Mouse (Mus musculus) kidney, adult 18-20 months (tissue): ENCODE measurements around the gene Vps13d.
"Not testable (repeated sequence)": the region's sequence is repeated elsewhere in the genome, so short reads cannot be mapped to it uniquely, and the experiment has no call there.

Experiments
- DNase-seq: peaks from one replicate; pipeline ENCODE4 v3.0.0; 2021

The Vps13d gene

GRCm38 (mm10) chr4:145210564-145210963 lies 15.8 kb upstream of the Vps13d start:
- no peak for DNase-seq

- no peak for DNase-seq
Measured at GRCm38 (mm10) chr4:145209690-145210088, 14.9 kb upstream of the Vps13d start.

- DNase-seq, result no peak
Measured at GRCm38 (mm10) chr4:145209076-145209689, 14.4 kb upstream of the Vps13d start.

GRCm38 (mm10) chr4:145207718-145208371 lies 13.0 kb upstream of the Vps13d start:
- DNase-seq, result no peak

GRCm38 (mm10) chr4:145204779-145205178 lies 10.0 kb upstream of the Vps13d start:
- no peak for DNase-seq

- no peak for DNase-seq
Measured at GRCm38 (mm10) chr4:145203305-145203704, 8.5 kb upstream of the Vps13d start.

GRCm38 (mm10) chr4:145201424-145201823 lies 6.6 kb upstream of the Vps13d start:
- DNase-seq, result no peak

- no peak for DNase-seq
Measured at GRCm38 (mm10) chr4:145199982-145200699, 5.3 kb upstream of the Vps13d start.

GRCm38 (mm10) chr4:145196586-145196985 lies 1.8 kb upstream of the Vps13d start:
- no peak for DNase-seq

GRCm38 (mm10) chr4:145195172-145195571 lies 367 bp upstream of the Vps13d start:
- DNase-seq, result no peak

GRCm38 (mm10) chr4:145193991-145194511 lies 754 bp downstream of the Vps13d start:
- peak; percentile 74 for DNase-seq

- DNase-seq, result no peak
Measured at GRCm38 (mm10) chr4:145193406-145193805, 1.4 kb downstream of the Vps13d start.

GRCm38 (mm10) chr4:145192686-145193085 lies 2.1 kb downstream of the Vps13d start:
- DNase-seq, result peak; percentile 62

GRCm38 (mm10) chr4:145188561-145188960 lies 6.2 kb downstream of the Vps13d start:
- no peak for DNase-seq

- no peak for DNase-seq
Measured at GRCm38 (mm10) chr4:145187619-145188018, 7.2 kb downstream of the Vps13d start.

- DNase-seq, result no peak
Measured at GRCm38 (mm10) chr4:145178918-145179549, 15.8 kb downstream of the Vps13d start.

GRCm38 (mm10) chr4:145165542-145165941 lies 29.3 kb downstream of the Vps13d start:
- not testable (repeated sequence) for DNase-seq

GRCm38 (mm10) chr4:145164111-145164510 lies 30.7 kb downstream of the Vps13d start:
- no peak for DNase-seq

GRCm38 (mm10) chr4:145161243-145161642 lies 33.6 kb downstream of the Vps13d start:
- no peak for DNase-seq

GRCm38 (mm10) chr4:145155956-145156355 lies 38.8 kb downstream of the Vps13d start:
- DNase-seq, result peak; percentile 54

- no peak for DNase-seq
Measured at GRCm38 (mm10) chr4:145151103-145151486, 43.7 kb downstream of the Vps13d start.

GRCm38 (mm10) chr4:145150345-145151102 lies 44.3 kb downstream of the Vps13d start:
- no peak for DNase-seq
